Mouse (Mus musculus) spleen, adult 12 weeks (tissue): Measurements from ENCODE around the gene Ccdc167.
"Not testable (repeated sequence)": the region's sequence is repeated elsewhere in the genome, so short reads cannot be mapped to it uniquely, and the experiment has no call there.

ENCODE experiments used
- DNase-seq: peaks from one replicate; pipeline ENCODE4 v3.0.0; 2022; ENCODE audit warnings: low spot score

The Ccdc167 gene

DNA sequence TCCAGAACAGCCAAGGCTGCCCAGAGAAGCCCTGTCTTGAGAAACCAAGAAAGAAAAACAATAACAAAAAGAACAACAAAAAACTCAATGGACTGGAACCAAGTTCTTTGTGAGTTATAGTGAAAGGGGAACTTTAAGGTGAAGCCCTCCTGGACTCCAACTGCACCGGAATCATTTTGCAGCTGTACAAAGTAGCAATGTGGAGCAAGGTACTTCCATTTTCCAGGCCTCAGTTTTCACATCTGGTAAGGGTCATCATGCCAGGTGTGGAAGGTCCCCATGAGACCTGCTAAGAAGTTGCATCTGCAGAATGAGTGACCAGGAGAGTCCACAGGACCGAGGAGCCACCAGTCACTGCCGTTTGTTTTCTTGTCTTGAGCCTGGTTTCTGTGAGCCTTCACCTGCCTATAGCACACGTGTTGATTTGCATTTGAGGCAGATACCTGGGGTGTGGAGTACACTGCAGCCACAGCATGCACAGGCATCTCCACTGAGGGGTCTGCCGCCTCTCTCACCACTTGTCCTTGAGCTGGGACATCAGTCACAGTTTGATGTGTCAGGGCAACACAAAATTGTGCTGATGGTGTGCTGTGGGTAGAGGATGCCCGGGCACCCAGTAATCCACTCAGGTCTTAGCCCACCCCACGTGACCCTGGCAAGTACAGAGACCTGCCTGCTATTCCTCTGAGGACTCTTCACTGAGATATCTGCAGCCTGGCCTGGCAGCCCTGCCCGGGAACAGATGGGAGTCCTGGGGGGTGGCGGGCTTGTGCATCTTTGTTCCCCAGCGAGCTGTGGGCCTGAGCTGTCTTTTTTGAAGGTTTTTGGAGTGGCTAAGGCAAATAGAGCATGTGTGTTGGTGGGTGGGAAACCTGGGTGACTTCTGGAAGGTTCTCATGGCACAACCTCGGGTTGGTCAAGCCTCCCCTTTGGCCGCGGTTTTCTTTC is 3.1 kb upstream of the Ccdc167 start:
- DNase-seq = no peak

DNA sequence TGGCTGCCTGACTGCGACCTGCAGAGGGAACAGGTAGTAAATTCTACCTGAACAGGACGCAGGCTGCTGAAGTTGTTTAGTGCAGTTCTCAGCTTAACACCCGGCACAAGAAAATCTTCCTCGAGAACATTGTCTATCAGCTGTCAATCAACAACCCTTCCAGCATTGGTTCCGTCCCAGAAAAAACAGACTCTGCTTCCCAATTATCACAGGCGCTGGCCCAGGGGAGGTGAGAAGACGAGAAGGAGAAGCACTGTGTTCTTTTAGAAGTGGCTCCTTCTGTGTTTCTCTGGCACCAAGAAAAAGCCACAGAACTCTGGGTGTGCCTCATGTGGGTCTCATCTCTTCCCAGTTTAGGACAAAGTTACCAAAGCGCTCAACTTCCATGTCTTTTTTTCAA is 1.8 kb upstream of the Ccdc167 start:
- no peak for DNase-seq

DNA sequence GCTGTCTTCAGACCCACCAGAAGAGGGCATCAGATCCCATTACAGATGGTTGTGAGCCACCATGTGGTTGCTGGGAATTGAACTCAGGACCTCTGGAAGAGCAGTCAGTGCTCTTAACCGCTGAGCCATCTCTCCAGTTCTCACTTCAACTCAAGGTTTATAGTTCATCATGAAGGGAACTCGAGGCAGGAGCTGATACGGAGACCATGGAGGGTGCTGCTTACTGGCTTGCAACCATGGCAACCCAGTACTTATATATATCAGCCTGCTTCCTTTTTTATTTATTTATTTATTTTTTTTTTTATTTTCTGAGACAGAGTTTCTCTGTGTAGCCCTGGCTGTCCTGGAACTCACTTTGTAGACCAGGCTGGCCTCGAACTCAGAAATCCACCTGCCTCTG is 3.1 kb downstream of the Ccdc167 start:
- not testable (repeated sequence) for DNase-seq

DNA sequence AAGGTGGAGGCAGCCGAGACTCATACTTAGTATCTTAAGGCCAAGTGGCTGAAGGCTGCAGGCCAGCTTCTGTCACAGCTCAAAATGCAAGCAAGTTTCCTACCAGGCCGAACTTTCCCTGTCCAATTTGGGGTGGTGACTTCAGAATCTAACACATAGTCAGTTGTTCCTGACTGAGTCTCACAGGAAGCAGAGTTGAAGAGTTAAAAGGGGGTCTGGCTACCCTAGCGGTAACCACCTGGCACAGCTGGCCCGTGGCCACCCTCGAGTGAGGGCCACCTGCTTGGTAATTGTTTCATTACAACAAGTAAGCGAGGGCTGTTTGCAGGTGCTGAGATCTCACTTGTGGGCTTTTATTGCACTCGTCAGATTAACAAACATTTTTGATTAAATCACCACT is 4.3 kb downstream of the Ccdc167 start:
- DNase-seq = no peak

DNA sequence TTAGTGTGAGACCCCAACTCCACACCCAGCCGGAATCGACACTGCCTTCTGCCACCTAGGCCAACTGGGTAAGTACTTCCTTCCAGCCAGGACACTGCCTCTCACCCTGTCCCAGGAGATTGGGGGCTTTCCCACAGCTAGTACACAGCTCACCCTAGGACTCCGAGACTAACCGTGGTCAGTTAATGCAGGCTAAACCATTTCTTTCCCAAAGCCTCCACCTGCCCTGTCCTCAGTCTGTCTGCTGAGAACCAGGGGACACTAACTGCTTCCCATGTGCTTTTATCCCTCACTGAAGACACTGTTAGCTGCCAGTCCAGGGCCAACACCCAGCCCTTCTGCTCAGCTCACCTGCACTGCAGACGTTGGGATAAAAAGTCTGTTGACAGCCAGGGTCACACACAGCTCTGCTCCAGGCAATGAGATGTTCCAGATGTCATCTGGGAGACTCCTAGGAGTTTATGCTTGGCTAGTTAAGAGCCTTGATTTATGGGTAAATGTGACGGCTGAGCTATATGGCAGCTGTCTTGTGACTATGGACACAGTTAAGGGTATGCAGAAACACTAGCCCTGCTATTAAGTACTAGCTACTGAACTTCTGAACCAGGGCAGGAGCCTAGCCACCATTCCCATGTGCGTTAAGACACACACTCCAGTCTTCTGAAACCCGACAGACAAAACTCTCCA is 5.0 kb downstream of the Ccdc167 start:
- no peak for DNase-seq

DNA sequence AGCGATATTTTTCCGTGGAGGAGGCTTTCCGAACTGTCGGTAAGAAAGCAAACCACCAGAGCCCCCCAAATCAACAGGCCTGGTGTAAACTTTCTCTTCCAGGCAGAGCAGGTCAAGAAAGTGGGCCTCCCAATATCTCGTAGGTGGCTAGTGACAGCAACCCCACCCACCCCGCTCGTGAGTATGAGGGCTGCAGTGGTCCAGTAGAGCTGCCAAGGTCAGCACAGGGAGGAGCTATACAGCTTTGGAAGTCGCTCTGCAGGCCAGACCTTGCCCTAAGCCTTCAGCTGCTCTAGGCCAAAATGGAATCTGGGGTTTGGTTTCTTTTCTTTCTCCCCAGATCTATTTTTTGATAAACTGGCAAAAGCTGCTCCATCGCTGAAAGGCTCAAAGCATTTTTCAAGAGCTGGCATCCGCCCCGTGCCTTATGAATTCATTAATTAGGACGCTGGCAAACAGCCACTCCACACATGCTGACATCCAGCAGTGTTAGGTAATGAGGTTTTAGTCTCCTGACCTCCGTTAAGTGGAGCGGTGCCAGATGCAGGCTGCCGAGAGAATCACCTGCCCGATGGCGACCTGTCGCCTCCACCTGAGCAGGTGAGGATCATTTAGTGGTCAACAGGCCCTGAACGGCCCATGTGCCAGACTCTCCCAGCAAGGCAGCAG is 5.6 kb downstream of the Ccdc167 start:
- no peak for DNase-seq

DNA sequence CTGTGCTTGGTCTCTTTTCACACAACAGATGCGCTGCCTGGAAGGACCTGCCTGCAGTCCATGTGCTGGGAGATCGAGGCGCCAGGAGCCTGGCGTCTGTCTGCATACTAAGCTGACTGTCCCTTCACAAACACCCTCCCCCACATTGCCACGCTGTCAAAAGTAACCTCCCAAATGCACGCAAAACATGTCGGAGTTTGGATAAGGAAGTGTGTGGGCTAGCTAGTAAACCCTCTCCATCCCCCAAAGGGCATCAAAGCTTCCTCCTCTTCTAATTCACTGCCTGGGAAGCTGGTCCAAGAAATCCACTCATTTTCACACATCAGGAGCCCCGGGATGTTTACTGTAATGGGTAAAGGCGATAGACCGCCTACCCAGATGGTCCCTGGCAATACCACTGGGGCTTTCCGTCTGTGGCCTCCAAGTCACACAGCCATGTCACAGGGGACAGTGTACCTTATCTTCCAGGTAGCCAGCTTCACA is 6.2 kb downstream of the Ccdc167 start:
- DNase-seq = no peak

DNA sequence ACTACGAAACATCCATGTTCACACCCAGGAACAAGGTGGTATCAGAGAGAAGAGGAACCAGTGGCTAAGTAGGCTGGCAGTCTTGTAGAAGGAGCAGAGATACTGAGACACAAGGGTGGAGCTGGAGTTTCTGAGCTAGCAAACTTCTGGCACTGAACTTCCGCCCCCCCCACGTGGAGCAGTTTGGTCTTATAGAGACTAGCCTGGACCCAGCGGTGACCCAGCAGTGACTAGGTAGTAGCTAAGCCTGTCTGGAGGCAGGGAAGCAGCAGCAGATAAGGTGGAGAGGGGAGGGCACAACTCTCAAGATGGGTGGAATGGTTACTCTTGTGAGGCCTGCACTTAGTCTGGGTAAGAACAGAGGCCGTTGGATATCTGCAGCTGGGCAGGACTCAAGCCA is 8.1 kb downstream of the Ccdc167 start:
- no peak for DNase-seq

DNA sequence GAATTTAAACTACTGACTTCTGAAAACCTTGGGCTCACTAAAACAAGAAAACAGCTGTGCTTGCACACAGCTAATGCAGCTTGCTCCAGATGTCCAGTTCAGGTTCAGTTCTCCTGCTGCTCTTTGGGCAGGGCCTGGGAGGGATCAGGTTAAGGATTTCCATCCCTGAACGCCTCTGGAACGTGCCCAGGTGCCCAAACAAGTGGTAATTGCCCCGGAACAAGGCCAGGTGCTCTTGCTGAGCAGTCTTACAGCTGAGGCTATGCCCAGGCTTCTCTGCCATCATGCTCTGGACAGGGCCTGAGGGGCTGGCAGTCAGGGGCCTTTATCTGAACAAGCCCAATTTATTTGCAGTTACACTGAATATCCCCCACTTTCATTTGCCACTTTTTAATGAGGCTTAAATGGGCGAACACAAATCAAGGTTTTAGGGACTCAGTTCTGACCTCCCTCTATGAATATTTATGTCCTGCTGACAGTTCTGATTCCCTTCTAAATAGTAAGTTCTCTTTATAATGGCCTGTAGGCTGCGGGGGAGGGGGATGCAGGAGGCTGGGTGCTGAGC is 9.8 kb downstream of the Ccdc167 start:
- DNase-seq = no peak

DNA sequence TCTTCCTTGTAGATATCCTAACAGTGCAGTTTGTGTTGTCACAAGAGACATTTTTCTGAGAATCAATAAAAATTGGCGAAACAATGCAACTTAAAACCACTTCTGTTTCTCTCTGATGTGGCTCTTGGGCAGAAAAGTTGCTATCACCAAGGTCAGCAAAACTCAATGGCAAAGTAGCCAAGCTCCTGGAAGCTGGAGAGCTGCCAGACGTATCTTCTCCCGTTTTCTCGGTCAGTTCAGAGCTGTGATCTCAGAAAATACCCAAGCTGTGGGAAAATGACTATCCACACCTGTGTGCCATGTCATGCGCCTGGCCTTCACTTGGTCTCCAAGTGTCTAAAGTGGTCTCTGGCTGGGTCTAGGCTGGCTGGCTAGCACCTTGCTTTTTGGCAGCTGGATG is 11.0 kb downstream of the Ccdc167 start:
- no peak for DNase-seq

DNA sequence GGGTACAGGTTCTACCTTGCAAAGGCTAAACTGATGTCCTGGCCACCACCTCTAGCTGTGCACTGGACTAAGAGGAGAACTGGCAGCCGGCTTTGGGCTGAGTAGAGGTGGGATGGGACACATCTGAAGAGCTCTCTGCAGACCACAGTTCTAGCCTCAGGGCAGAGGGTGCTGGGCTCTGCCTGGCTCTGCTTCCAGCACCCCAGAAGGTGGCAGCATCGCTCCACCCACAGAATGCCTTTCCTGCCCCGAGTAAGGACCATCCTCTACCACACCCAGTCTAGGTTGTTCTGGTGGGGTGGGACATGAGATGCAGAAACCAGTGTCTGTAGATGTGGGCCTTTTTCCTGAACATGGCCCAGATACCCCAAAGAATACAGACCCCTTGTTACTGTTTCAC is 12.1 kb downstream of the Ccdc167 start:
- peak; percentile 30 for DNase-seq

DNA sequence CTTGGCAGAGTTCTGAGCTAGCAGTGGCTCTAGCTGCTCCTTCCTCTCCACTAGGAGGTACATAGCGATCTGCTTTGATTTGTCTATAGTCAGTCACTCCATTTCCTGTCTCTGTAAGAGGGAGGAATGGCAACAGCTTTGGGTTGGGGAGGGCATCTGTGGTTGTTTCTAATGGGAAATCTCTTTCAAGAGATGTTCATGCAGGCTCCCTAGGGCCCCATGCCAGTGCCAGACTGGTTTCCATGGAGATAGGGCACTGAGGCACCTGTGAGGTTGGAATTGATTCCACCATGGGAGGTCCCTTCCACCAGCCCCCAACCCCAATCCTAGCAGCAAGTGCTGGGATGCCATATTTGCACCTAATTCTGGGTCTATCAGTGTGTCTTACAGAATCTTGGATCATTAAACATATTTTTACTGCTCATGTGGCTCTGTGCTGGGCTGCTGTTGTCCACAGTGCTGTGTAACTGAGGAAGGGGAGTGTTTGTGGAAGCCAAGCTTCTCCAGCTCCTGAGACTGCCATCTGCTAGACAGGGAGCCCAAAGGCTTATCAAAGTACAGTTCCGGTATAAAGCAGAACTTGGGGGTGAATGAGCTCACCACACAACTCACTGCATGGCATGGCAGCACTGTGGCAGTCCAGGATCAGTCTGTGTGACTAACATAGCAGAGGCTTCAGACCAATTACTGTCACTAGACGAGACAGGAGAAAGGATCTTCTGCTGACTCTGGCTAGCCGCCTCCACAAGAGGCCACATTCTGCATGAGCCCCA is 13.7 kb downstream of the Ccdc167 start:
- no peak for DNase-seq

DNA sequence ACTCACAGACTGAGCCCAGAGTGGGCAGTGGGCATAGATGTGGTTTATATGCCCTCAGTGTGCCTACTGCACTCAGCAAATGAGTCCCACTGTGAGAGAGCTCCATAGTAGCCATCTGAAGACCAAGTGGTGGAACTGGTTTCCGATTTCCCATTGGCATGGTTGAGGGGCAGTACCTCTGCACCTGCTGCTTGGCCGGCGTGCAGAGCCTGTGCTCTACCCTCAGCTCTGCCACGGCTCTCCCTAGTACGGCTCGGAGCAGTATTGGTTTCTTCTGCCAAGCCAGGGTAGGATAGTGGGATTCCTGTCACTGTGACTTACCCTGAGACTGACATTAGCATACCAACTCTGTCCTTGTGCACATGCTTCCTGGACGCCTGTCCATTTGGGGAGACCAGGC is 16.3 kb downstream of the Ccdc167 start:
- DNase-seq = no peak

DNA sequence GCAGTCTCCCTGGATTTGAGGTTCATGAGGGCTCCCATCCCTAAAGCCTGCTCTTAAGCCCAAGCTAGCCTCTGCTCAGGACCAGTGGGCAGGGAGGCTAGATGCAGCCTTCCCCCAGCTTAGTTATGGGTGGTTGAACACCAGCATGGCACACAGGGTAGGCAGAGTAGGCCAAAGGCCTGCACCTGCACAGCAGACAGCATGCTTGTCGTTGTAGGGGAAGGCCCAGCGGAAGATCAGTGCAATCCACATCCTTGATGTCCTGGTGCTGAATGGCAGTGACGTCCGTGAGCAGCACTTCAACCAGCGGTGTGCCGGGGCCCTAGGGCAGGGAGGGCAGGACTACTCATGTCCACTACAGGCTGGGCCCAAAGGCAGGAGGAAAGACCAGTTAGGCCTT is 18.4 kb downstream of the Ccdc167 start:
- no peak for DNase-seq

DNA sequence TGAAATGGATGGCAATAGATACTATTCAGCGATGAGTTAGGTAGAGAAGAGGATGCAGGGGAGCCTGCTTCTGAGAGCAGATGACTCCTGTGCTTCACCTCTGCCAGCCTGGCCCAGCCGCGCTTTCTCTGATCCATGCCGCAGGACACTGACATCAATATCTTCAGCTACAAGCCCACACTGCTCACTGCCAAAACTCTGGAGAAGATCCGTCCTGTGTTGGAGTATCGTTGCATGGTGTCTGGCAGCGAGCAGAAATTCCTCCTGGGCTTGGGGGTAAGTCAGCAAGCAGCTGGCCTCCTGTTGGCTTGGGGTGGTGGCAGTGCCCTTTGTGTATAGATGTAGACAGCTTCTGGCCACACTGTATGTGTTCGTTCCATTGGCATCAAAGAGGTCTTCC is 19.9 kb downstream of the Ccdc167 start:
- no peak for DNase-seq

DNA sequence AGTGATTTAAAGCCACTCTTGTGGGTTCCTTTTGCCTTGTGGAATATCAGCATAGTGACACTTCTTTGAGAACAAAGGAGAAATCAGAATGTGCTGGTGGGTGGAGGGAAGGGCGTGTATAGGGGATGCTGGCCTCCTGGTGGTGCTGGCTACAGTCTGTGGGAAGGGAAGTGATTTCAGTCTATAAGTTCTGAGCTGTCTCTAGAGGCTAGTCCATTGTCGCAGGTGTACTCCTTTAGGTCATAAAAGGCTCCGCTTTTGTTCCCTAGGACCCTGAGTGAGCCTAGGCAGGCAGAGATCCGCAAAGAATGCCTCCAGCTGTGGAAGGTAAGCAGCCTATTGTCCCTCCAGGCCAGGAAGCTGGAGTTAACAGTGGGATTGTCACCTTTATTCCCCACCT is 22.3 kb downstream of the Ccdc167 start:
- no peak for DNase-seq

DNA sequence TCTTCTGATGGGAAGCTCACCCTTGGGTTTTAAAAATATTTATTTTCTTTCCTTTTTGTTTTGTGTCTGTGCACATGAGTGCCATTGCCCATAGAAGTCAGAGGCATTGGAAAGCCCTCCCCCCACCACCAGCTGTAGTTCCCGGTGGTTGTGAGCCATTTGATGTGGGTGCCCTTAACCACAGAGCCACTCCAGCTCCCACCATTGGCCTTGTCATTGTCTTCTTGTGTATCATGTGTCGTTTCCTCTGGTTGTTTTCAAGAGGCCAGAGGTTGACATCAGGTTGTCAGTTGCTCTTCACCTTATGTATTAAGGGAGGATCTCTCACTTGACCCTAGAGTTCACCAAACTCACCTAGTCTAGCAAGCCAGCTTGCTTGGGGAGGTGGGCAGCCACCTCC is 23.3 kb downstream of the Ccdc167 start:
- DNase-seq = no peak

DNA sequence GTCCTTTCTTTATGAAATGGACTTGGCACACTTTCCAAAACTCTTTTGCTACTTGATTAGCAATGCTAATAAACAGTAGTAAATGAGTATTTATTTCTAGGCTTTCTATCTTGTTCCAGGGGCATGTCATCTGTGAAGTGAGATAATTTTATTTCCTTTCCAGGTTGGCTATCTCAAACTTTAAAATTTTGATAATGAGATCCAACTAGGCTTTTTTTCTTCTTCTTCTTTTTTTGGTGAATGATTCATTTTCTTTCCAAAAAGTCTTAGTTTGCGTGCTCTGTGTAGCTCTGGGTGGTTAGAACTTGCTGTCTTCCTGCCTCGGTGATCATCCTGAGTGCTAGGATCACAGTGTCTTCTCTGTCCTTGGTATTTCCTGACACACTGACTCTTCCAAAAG is 24.0 kb downstream of the Ccdc167 start:
- DNase-seq = no peak

DNA sequence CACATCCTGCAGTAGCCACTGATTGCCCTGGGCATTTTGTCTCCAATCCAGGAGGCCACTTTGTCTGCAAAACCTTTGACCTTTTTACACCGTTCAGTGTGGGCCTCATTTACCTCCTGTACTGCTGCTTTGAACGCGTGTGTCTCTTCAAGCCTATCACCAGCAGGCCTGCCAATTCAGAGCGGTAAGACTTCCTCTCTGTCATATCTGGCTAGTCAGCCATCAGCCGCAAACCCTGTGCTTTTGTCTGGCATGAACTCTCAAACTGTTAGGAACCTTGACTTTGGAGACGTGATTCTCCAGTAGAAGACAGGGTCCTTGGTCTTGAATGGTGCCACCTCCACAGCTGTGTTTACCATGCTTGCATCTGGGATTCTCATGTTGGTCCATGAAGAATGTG is 26.6 kb downstream of the Ccdc167 start:
- no peak for DNase-seq

DNA sequence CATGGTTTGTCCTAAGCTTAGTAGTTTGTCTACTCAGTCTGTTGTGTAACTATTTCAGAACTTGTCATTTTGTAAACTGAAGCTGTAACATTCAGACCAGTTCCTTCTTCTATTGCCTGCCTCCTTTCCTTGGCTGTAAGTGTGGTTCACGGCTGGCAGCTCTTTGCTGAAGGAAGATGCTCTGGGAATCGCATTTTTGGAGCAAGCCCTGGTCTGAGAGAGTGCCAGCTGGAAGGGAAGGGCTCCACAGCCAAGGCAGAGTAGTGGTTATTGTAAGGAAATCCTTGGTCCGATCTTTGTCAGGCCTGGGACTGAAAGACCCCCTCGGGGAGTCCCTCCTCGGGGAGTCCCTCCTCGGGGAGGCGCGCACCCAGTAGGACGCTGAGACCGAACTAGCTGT is 28.2 kb downstream of the Ccdc167 start:
- DNase-seq = no peak

DNA sequence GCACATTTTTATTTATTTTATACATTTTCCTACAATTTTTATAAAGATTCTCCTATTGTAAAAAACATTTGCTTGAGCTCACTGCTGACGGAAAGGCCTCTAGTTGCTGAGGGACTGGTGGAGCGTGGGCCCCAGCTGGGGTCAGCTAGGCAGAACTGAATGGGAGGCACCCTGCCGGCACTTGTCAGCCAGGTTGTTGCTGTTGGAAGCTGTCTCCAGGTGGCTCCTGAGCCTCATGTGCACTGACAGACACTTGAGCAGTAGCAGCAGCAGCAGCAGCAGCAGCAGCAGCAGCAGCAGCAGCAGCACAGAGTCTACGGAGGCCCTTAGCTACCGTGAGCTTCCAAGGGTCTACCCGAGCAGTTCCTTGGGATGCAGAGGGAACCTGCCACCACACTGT is 29.5 kb downstream of the Ccdc167 start:
- no peak for DNase-seq

DNA sequence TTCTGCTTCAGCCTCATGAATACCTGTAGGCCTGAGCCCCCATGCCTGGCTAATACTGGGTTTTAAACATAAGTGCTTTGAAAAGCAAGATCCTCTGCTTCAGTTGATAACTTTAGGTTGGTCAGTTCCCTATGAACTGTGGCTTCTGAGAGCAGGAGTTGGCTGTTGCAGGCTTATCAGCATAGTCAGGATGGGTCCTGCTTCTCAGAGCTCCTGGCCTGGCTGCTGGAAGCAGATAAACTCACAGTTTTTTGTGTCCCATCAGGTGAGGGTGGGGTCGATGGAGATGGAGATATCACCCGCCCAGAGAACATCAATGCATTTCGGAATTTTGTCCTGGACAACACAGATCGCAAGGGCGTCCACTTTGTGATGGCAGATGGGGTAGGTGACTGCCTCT is 30.1 kb downstream of the Ccdc167 start:
- DNase-seq = no peak
